Mouse (Mus musculus) adrenal gland, adult 8-10 months (tissue): Measurements from ENCODE around the gene Crebzf. TPM values are rescaled to one million over a fixed set of nuclear protein-coding genes. Genes with fewer than 3 reads are reported as not detected.
A peak's percentile ranks its signal among the peaks of the same experiment; 100 is the strongest.

ENCODE experiments used
- DNase-seq: peaks from one replicate; pipeline ENCODE4 v3.0.0; 2022
- total RNA-seq, 4 experiments: library from RNA; stranded (reverse); gene quantifications; 2 replicates each; pipeline ENCODE4 v1.2.4; 2022

Crebzf gene
- total RNA-seq = 10 to 100 TPM; 71.2 to 96.7 (median 93.8) TPM

- DNase-seq = peak; percentile 95
Measured at GRCm38 (mm10) chr7:90442518-90443080, at the start of gene Crebzf. Crebzf (plus strand) TSS chr7:90442729.

GRCm38 (mm10) chr7:90395073-90395472 lies 47.5 kb upstream of the Crebzf start:
- DNase-seq = no peak

- no peak for DNase-seq
Measured at GRCm38 (mm10) chr7:90395928-90396327, 46.6 kb upstream of the Crebzf start.

- peak; percentile 42 for DNase-seq
Measured at GRCm38 (mm10) chr7:90409934-90410333, 32.6 kb upstream of the Crebzf start.

- peak; percentile 84 for DNase-seq
Measured at GRCm38 (mm10) chr7:90426020-90427001, 16.2 kb upstream of the Crebzf start, which contains the start of gene Ccdc89. Ccdc89 (plus strand) TSS chr7:90426577.

- DNase-seq = no peak
Measured at GRCm38 (mm10) chr7:90427006-90427405, 15.5 kb upstream of the Crebzf start.

- no peak for DNase-seq
Measured at GRCm38 (mm10) chr7:90432221-90432620, 10.3 kb upstream of the Crebzf start.

- no peak for DNase-seq
Measured at GRCm38 (mm10) chr7:90440044-90440443, 2.5 kb upstream of the Crebzf start.

- DNase-seq = no peak
Measured at GRCm38 (mm10) chr7:90442070-90442469, 459 bp upstream of the Crebzf start.

- peak; percentile 56 for DNase-seq
Measured at GRCm38 (mm10) chr7:90443101-90444091, 867 bp downstream of the Crebzf start.

- no peak for DNase-seq
Measured at GRCm38 (mm10) chr7:90444206-90444605, 1.7 kb downstream of the Crebzf start.

GRCm38 (mm10) chr7:90456149-90456844 lies 13.8 kb downstream of the Crebzf start:
- no peak for DNase-seq

GRCm38 (mm10) chr7:90456845-90457468 lies 14.4 kb downstream of the Crebzf start, which contains the start of gene Tmem126a:
Tmem126a (minus strand) TSS chr7:90457229.
- DNase-seq = peak; percentile 83

GRCm38 (mm10) chr7:90457517-90457916 lies 15.0 kb downstream of the Crebzf start:
- DNase-seq = no peak

GRCm38 (mm10) chr7:90460330-90460729 lies 17.8 kb downstream of the Crebzf start:
- DNase-seq = no peak

- DNase-seq = peak; percentile 17
Measured at GRCm38 (mm10) chr7:90460930-90461329, 18.4 kb downstream of the Crebzf start.

GRCm38 (mm10) chr7:90461441-90461840 lies 18.9 kb downstream of the Crebzf start:
- no peak for DNase-seq

- DNase-seq = no peak
Measured at GRCm38 (mm10) chr7:90473511-90473910, 31.0 kb downstream of the Crebzf start.

- DNase-seq = peak; percentile 99
Measured at GRCm38 (mm10) chr7:90475793-90476312, 33.3 kb downstream of the Crebzf start, which contains the start of gene Tmem126b. Tmem126b (minus strand) TSS chr7:90476001.
